Mouse (Mus musculus): ENCODE results near the gene Bco1.

Bco1 gene

DNA sequence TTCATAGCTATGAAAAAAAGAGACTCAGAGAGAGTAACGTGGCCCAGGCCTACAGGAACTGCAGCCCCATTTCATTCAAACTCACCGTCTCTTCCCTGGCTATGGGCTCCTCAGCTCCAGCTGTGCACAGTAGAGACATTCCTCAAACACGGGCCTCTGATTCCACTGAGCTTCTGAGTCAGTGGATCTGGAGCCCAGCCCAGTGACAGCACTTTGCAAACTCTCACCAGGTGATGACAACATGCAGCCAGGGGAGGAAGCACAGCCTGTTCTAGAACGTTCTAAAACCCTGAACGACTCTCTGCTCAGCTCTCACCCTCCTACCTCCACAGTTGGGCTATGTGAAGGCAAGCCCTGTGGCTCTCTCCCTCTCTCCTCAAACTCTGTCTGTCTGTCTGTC, 1.6 kb upstream of the Bco1 start:
- DNase-seq = no peak

DNA sequence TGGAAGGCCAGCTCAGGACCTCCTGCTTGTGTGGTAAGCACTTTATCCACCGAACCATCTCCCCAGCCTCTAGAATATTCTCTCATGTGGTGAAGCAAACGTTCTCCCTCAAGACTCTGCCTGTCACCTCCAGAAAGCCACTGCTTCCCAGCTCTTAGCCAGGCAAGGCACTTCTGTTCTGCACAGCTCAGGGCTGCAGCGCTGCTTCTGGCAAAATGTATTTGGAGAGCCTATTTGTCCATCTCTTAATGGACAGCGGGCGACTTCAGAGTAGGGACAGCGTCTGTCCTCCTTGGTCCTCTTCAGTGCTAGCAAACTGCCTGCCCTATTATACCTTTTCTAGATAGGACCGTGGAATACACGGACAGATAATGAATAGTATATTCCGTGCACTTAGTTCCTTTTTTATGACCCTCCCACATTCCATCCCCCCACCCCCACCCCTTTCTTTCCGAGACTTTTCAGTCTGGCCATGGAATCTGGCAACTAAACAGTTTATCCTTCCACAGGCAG, 1.5 kb downstream of the Bco1 start:
- DNase-seq = no peak

DNA sequence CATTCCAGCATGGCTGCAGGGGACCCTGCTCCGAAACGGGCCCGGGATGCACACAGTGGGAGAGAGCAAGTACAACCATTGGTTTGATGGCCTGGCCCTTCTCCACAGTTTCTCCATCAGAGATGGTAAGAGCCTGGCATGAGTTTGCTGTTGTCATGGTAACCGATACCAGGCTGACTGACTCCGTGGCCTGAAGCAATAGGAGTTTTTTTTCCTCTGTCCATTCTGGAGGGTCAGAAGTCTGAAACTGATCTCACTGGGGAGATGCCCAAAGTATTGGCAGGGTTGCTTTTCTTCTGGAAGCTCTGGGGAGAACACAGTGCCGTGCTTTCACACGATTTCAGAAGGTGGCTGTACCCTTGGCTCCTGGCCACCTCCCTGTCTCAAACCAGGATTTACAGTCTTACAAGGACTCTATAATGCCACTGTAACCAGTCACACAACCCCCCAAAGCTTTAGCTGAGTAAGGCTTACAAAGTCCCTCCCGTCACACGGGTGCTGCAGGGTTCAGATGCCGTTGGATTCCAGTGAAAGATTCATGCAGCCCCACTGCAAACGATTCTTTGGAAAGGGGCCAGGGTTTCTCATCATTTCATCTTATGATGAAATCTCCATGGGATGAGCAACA, 2.0 kb downstream of the Bco1 start:
- no peak for DNase-seq

DNA sequence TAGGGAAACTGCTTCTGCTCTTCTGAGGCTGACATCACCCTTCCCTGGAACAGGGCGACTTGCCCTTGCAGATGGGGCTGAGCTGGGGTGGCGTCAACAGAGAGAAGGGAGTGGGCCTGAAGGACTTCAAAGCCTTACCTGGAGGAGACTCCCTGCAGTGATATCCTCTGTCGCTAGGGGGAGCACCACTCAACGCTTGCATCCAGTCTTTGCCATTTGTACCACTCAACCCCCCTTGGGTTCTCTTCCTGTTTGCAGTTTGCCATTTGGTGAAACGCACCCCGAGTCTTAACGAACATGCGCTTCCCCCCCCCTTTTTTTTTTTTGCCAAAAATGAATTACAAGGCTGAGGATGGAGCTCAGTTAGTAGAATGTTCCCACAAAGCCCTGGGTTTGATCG, 11.9 kb downstream of the Bco1 start:
- peak; percentile 78 for DNase-seq

DNA sequence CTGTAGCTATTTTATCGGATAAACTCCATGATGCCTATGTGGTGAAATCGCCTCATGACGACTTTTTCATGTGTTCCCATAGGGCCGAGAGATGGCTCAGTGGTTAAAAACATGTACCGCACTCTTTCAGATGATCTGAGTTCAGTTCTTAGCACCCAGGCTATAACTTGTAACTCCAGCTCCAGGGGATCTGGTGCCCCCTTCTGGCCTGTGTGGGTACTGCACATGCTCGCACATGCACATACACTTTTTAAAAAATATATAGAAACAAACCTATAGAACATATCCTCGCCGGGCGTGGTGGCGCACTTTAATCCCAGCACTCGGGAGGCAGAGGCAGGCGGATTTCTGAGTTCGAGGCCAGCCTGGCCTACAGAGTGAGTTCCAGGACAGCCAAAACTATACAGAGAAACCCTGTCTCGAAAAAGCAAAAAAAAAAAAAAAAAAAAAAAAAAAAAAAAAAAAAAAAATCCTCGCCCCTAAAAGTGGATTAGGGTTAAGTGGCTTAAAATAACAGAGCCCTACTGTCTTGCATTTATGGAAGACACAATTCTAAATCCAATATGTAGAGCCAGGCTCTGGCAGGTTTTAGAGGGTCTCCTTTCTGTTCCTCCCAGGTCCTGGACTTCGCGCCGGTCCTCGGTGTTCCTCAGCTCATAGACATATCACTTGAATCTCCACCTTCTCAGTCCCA, 13.5 kb downstream of the Bco1 start:
- no peak for DNase-seq

DNA sequence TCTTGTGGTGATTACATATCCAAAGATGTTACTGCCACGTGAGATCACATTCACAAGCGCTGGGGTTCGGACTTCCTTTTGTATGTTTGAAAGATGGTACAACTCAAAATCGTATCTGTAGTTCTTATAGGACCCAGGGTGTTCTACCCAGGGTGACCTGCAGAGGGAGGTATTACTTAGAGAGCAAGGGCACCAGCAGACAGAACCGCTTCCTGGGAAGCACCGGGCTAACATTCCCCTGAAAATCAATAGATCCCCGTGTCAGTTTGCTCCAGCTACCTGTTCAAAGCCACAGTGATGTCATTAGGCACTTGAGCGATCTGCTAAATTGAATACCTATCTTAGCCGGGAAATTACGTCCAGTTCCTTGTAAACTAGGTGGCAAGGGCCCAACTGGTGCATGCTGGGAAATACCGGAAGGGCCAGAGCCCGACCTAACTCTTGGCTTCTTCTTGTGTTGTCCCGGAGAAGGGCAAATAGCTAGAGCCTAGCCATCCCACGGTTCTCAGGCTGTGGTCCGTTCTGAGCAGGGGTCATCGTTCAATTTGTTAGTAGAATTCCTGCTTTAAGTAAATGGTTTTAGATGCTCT, 14.2 kb downstream of the Bco1 start:
- DNase-seq = peak; percentile 89

DNA sequence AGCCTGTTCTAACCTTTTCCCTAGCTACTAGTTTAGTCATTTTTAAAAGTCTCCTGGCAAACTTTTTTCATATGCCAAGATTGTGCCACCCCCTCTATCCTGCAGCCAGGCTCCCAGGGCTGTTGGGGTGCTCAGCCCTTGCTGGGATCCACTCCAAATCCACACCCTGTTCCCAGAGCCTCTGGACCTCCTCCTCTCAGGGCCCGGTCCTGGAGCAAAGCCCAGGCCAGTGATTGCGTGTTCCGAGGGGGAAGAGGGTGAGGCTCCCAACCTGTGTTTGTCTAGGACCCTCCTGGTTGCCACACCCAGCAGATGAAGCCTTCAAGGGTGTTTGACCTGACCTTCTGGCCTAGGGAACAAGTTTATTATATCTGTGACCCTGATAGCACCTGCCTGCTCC, 16.0 kb downstream of the Bco1 start:
- DNase-seq = no peak

DNA sequence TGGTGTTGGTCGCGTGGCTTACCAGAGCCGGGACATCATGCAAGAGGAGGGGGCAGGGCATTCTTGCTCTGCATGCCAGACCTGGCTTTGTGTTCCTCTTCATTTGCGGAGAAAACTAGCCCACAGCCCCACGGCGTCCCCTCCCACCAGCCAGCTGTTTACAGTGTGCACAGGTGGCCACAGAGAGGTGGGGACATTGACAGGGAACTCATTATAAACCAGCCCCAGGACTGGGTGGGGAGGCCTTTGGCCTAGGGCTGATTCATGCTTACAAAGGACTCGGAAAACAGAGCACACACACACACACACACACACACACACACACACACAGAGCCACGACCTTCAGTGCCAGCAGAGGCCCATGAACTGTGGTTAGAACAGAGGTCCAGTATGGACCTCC, 16.6 kb downstream of the Bco1 start:
- DNase-seq = no peak

DNA sequence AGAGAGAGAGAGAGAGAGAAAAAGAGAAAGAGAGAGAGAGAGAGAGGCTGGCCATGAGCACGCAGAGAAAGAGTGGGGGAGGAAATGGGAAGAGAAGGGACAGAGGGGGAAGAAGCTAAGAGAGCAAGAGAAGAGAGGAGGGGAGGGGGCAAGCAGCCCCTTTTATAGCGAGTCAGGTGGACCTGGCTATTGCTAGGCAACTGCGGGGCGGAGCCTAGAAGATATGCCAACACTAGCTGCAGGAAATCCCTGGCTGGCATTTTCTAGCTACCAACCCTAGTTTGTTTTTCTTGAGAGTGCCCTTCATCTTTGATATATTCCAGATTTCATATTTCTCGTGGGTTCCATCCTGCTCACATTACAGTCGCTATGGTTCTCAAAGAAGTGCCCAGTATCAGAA, 19.4 kb downstream of the Bco1 start:
- no peak for DNase-seq

DNA sequence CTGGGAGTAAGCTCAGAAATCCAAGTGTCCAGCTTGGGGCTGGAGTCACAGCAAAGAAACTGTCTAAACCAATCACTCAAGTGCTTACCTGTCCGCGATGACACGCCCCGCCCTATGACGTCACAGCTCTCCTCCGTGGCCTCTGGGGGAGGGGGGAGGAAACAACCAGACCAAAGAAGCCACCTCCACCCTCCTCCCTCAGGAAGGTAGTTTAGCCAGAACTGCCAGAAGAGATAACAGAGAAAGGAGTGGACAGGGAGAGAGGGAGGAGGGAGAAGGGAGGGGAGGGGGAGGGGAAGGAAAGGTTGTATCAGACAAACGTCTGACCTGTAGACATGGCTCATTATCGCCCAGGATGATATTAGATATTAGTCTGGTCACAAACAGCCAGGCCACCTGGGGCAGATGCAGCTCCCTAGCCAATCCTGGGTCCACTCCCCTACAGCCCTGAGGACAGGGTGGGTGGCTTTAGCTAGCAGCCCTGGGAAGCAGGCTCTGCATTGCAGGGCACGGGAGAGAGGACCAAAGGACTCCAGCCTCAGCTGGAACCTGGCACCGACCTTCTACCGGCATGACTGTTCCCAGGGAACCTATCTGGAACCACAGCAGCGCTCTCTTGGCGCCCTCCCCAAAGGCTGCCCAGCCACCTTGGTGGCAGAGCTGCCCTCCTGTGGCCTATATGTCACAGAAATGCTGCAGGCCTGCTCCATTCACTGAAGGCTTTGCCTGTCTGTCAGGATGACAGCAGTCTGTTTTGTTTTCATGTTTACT, 20.2 kb downstream of the Bco1 start:
- DNase-seq = peak; percentile 17

DNA sequence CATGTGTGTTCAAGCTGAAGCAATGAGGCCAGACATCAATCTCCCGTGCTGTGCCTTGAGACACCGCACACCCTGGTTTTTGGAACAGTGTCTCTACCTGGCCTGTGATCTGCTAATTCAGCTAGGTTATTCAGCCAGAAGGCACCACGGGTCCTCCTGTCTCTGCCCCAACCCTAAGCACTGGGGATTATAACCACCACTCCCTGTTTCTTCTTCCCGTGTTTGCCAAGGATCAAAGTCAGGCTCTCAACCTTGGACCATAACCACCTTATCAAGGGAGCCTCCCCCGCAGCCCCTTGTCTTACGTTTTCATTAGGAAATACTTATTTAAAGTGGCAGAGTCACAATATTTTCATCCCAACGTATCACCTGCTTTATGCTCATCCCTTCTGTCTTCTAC, 20.9 kb downstream of the Bco1 start:
- no peak for DNase-seq

DNA sequence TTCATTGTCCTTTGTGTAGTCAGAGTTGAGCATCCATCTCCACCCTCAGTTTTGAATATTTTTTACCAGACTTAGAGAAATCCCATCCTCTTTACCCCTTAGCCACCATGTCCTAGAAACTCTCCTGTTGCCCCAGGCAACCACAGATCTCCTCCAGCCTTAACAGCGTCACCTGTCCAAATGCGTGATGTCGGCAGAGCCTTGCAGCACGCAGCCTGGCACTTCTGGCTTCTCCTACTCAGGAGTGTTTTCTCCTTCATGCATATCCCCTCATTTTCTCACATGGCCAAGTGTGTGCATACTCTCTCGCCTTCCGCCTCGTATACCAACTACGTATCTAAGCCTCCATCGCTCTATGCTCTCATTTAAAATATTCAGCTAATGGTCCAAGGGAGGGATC, 22.8 kb downstream of the Bco1 start:
- no peak for DNase-seq

DNA sequence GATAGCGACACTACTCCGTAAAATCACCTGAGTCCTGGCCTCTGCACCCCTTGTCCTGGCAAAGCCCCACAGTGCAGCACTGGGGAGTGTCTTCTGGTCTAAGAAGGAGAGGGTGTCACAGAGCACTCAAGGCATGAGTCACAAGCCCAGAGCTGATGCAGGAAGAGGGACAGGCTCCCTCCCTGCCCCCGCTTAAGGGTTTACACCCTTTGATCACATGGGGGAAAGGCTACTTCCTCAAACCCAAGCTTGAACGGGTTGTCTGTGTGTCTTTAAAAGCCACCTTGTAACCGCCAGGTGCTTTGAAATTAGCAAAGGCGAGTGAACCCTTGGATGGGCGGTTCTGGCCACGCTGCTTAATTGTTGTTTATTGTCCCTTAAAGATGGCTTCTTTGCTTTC, 25.6 kb downstream of the Bco1 start:
- DNase-seq = no peak

DNA sequence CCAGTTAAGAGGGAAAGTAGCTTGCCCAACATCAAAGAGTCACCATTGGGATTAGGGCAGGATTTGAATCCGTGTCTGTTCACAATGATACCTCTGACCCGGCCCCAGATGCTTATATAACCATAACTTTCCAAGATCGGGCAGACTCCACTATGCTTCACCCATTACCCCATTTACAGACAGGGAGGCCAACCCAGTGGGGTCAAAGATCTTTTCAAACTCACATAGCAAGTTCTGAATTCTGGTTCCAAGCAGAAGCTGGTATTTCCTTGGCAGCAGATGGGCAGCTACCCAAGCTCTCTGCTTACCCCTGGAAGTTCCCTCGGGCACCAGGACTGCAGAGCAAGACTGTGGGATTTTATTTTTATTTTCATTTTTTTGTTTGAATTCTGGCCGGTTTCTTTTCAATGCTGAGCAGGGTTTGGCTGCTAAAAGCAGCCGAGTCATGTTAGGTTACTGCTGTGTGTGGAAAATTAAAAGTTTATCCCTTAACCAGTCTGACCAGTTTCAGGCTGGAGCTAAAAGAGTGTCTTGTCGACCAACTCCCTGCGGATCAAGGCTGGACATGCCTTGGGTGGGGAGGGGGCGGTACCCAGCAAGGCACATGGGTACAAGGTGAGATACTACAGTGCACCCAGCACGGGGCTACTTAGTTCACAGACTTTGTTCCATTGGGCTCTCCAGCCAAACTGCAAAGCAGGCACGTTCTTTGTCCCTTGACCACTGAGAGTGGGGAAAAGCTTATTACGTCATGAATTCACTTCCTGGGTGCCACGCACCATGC, 28.4 kb downstream of the Bco1 start:
- DNase-seq = peak; percentile 65

DNA sequence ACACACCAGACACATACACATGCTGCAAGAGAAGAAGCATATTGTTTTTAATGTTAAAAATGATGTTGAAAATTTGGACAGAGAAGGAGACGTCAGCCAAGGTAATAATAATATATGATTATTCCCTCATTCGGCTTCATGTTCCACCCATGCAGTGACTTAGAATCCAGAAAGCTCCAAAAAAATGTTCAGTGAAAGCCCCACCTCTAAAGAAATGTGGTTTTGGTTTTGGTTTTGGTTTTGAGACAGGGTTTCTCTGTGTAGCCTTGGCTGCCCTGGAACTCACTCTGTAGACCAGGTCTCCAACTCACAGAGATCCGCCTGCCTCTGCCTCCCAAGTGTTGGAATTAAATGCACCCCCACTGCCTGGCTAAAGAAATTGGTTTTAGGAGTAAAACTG, 30.2 kb downstream of the Bco1 start:
- no peak for DNase-seq

DNA sequence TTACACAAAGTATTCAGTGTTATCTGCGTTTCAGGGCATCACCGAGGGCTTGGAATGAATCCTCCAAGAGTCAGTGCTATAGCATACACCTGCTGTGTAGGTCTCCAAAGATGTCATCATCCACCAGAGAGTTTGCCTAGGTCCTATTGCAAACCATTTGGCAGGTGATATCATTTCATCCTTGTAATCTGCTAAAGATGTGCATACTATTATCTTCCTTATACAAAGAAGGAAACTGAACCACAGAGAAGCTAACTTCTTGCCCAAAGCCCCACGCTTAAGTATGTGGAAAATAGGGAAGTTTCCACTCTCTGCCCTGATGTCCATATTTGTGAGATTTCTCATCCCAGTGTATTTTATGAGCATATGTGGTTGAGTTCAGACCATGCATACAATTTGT, 30.8 kb downstream of the Bco1 start:
- DNase-seq = no peak

DNA sequence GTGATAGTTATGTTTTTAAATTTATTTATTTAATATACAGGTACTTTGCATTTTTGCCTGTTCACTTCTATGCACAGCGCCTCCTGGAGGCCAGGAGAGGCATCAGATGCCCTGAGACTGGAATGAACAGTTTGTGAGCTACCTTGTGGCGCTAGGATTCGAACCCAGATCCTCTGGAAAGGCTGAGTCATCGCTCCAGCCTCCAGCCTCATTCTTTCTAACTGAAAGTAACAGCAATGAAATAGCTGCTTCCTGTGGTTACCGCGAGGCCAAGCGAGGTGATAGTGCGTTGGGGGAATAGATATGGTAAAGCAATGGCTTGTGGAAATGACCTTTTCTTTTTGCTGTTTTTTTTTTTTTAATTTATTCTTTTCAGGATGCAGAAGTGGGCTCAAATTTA, 31.4 kb downstream of the Bco1 start:
- no peak for DNase-seq

DNA sequence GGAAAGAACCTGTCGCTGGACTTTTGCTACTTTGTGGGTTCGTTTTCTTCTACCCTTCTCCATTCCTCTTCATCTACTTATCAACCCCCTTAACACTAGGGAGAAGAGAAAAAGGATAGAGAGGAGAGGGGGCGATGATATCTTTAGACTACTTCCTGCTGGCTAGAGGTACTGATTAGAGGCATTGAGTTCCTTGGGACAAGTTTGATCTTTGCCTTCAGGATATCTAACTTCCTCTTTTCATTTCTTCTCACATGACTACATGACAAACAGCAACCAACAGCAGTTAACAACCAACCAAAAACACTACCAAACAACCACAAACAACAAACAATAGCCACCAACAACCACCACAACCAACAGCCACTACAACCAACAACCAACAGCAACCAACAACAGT, 38.0 kb downstream of the Bco1 start:
- no peak for DNase-seq

DNA sequence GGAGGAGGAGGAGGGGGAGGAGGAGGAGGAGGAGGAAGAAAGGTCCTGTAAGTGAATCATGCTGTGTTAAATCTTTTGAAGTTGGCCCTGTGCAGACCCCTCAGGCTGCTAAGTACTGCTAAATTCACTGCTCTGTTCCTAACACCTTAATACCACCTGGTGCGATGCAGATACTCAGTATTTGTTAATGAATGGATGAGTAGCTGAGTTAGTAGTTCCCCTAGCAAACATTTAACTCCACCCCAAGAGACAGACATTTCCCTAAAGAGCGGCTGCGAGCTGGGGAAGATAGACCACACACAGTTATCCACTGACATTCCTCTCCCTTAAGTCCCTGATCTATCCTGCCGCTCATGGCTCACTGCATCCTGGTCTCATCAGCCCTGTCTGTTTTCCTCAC, 40.7 kb downstream of the Bco1 start:
- DNase-seq = no peak

DNA sequence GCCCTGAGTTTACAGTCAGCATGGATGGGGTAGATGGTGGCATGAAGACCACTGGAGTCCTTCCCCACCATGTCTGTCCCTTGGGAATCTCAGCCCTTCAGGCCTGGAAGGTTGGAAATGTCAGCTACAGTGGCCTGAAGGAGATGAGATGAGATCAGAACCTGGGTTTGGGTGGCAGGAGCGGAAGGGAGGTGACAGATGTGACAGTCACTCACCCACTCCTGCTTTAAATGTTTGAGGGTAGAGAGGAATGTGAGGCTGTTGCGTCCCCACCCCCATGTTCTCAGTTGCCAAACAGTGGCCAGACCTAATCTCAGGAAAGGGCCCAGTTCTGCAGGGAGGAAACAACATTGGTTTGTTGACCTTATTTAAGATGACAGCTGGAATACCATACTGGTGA, 41.1 kb downstream of the Bco1 start:
- DNase-seq = no peak

DNA sequence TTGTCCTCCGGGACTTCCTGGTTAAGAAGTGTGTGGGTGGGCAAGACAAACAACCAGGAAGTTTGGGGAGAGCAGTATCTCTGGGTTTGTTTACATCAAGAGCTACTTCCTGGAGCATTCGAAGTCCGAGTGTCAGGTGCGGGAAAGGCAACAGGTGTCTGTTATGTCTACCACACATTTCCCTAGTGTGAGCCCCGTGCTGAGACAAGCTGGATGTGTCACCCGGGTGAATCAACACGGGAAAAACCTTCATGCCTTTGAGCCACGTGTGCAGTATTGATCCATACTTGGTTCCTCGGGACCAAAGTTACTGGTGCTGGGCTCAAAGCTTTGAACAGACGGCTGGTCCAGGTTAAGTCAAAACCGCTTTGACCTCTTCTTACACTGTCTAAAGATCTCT, 41.7 kb downstream of the Bco1 start:
- no peak for DNase-seq

DNA sequence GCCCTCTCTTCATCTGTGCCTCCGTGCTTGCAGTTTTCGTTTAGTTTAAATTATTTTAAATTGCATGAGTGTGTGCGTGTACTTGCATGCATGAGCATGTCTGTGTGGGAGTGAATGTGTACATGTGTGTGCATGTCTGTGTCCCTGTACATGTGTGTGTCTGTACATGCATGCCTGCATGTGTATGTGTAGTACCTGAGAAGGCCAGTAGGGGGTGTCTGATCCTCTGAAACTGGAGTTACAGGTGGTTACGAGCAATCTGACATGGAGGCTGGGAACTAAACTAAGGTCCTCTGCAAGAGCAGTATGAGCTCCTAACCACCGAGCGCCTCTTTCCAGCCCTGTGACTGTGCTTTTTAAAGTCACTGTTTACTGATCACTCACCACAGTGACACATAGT, 52.9 kb downstream of the Bco1 start:
- DNase-seq = no peak

DNA sequence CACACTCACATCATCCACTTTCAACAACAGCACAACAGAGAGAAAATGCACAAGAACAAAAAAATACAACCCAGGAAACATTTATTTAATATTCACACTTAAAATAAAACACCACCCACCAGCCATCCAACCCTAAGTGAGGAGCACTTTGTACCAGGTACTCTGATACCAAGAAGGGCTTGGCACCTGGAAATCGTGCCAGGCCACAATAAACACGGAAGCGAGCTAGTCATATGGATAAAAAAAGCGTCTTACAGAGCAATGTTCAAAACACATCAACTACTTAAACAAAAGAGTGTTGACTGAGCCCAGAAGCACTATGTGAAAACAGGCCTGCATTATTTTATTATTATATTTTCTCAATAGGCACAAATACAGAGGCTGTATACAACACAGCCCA, 60.5 kb downstream of the Bco1 start:
- no peak for DNase-seq

Measured in kidney, adult 9 months (tissue).